Mouse (Mus musculus) left cerebral cortex, adult 9 months (tissue): ENCODE data around the gene Ctsz.

Experiments
- DNase-seq, 2 experiments: peaks; one replicate each; pipeline ENCODE4 v3.0.0; 2022; ENCODE audit warnings: low spot score in 2 of 2

The Ctsz gene

DNA sequence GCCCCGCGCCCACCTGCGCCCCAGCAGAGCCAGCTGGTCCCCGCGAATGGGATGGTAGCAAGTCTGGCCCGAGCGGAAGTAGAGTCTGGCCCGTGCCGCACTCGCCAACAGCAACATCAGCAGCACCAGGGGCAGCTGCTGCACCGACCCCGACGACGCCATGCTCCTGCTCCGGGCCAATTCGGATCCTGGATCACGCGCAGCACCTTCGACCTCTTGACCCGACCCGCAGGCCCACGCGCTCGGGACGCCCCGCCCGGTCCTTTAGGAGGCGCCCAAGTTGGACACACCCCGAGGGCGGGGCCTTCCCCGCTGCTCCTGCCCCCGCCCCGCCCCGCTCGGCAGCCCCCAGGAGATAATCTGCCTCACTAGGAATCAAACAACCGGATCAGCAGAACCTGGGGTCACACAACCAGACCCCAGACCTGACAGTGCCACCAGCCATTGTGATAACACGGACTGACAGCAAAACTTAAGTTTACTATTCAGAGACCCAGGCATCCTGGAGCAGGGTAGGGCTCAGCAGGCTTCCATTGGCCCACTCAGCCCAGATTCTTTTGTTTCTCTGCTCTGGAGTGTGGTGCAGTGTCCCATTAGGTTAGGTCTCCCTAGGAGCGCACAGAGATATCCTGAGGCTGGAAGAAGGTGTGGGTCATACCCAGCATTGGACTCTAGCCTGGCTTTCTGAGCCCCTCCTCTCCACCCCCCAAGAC, at the start of gene Ctsz:
Gene Ctsz, minus strand, starts transcription at position 303 of the 713 bp plus-strand sequence.
- peak in 1 of 2 experiments; percentile 41 for DNase-seq

DNA sequence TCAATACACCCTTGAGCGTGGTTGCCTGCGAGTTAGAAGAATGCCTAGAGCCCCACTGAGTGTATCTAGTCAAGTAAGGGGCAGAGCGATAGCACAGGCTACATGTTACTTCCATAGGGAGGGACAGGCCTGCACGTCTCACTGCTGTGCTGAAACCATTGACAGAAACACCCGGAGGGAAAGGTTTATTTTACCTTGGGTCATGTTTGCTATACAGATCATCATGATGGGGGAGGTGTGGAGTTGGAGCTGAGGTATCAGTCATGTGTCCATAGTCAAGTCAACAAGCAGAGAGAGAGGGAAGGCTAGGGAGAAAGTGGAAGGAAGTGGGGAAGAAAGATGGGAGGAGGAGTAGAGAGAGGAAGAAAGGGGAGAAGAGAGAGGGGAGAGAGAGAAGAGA, 48.2 kb upstream of the Ctsz start:
- no peak for DNase-seq

DNA sequence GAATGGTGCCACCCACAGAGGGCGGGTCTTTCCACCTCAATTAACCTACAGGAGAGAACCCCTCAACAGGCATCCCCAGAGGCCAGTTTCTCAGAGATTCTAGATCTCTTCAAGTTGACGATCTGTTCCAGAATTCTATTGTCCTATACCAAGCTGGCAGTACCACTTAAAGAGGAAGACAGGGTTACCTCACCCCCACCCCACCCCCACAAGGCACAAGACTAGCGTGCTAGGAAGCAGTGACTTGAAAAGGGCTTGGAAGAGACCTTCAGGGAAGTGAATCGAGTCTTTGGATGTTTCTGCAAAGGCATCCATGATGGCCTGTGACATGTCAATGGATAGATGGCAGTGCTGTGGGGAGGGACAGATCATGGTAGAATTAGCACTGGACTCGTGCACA, 39.9 kb upstream of the Ctsz start:
- no peak for DNase-seq

DNA sequence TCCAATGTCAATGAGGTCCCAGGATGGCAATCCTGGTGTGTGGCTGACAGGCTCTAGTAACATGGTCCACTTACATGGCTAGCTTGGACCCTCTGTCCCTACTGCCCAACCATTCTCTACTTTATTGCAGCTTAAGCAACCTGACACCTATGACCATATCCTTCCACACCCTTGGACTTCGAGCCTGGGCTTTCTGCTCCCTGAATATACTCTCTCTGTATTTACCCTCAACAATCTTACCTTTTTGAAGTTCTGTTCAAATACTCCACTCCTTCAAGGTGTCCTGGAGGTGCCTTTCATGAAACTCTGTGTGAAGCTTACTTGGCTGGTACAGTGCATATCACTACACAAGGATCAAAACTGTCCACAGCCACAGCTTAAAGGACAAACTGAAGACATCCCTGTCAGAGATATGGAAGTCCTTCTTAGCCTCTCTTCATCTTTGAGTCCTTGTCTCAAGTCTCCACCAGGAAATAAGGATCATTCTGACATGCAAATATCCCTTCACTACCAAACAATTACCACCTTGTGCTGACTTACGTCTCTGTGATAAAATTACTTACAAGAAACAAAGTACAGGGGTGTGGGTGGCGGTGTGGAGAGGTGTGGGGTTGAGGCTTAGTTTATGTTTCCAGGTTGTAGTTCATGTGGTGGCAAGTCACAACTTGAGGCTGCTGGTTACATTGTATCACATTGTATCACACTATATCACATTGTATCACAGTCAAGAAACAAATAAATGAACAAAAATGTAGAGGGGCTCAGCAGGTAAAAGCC, 38.9 kb upstream of the Ctsz start:
- no peak for DNase-seq

DNA sequence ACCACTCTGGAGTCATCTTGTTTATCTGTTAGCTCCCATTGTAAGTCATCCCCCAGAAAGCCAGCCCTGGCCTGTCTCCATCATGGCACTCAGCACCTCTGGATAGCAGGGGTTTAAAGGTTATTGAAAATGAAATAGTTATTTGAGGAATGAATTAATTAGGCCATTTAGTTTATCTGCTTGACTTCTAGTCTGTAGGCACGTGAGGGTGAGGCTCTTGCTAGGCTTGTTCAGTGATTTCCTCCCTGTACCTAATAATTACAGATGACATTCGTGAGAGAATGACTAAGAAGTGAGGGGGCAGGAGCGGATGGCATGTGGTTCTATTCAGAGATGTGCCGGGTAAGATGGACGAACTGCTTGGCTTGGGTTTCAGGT, 34.7 kb upstream of the Ctsz start:
- DNase-seq = no peak

DNA sequence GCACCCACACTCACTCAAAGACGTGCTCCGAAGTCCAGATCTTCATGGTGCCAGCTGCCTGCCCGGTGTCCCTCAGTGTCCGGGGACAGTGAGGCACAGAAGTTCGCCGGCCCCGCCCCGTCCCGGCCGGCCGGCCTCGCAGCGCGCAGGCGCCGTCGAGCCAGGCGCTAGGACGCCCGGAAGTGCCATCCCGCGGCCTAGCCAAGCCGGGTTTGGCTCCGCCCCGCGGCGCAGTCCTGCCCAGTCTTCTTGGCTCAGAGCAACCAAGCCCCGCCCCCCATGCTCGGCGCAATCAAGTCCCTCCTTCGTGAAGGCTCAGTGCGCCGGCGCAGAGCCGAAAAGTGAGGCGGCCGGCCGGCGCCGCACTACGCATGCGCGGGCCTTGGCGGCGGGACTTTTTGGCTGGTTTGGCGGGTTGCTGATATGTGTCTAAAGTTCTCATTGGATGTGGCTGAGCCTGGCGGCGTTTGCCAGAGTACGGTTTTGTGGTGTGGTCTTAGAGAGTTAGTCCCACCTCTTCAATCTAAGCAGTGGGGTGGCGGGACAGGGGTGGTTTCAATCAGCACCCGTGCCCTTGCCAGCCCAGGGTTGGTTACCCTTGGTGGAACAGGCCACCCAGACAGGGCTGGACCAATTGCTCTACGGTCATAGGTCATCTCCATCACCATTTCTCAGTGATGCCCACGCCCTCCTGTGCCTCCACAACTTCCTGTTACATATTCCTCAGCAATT, 34.1 kb upstream of the Ctsz start, which contains the start of gene Prelid3b:
Gene Prelid3b, minus strand, starts transcription at position 264 of the 732 bp plus-strand sequence.
- DNase-seq = peak; percentile 96 to 99

DNA sequence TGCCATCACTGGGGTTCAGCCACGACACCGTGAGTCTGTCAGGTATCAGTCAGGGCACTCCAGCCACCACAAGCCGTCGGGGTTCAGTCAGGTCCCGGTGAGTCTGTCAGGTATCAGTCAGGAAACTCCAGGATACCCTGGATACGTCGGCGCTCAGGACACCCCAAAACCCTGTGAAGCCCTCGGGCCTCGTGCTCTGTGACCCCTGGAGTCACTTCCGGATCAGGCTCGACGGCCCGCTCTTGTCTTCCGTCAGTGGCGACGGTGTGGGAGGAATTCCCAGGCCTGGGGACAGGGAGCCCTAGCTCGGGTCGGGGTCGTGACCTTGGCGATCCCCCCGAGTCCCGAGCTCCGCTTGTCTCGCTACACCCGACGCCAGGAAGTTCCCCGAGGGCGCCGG, 33.6 kb upstream of the Ctsz start:
- no peak for DNase-seq

DNA sequence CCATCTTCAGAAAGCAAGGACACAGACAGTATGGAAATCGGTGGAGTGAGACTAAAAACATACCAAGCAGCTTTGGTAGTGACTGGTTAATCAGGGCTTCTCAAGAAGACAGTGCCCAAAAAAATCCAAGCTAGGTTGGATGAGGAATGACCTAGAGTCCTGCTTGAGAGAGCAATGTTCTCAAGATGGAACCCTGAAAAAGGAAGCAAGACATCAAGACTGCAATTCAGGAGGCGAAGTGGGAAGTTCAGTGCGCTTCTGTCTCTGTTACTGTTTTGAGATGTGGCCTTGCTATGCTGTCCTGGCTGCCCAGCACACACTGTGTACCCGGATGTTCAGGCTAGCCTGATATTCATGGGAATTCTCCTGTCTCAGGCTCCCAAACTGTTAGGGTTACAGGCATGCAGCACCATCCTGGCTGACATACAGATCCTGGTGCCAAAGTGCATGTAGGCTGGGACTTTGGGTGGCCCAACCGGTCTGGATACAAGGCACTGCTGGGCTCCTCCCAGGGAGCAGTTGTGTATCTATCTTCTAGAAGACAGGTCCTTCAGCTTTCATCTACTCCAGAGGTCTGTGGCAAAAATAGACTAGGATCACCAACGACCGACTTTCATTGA, 32.1 kb upstream of the Ctsz start:
- DNase-seq = no peak

DNA sequence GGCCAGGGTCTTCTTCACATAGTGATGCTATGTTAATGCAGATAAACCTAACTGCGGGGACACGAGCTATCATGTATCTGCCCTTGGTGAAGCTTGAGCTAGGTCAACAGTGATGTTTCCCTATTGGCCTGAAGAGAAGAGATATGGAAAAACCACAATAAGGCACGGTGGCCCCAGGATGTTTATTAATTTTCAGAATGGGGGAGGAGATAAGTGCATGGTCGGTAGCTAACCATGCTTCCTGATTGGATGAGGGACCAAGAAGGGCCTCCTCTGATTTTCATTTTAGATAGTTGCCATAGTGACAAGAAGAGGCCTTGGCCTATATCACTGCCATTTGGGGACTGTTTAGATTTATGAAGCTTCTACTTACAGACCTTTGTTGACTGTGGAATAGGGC, 31.5 kb upstream of the Ctsz start:
- DNase-seq = no peak

DNA sequence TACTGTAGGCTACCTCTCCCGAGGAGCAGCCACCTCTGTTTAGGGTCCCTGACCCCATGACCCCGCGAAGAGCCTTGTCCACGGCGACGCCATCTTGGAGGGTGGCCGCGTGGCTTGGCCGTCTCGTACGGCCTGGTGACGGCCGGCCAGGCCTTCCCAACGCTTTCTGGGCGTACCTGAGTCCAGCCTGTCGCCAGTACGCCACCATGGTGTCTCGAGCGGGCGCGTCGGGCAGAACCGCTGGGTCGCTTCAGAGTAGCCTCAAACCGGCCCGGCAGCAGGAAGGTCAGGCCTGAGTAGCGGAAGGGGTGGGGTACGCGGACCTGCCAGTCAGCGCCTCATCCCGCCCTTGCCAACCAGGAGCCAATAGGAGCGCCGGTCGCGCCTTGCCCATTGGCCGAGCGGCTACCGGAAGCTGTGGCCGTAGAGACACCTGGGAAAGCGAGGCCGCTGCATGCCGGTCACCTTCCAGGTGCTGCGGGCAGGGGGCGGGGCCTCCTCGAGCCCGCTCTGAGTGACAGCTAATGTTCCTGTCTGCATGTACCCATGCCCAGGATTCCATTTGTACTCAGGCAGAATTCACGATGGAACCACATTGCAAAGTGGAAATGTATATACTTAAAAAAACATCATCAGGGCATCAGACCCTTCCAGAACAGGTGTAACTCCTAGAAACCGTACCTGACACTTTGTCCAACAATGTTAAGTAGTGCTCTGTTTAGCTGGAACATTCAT, 25.1 kb upstream of the Ctsz start, which contains the start of gene Atp5e:
Gene Atp5e, minus strand, starts transcription at position 317 of the 735 bp plus-strand sequence.
- peak; percentile 93 to 97 for DNase-seq

DNA sequence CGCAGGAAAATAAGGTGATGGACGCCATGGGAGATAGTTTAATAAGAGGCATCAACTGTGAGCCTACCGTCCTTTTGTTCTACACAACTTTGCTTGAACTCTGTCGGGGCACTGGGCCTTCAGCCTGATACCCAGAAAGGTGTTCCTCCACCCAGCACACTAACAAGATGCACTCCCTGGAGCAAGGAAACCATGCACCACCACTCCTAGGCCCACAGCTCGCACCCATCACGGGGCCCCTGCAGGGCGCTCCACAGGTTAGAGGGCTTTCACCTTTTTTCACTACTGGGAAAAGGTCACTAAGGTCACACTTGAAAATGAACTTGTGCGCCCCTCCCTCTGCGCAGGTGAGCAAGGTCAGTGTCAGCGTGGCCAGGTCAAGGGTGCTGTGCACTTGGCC, 24.5 kb upstream of the Ctsz start:
- no peak for DNase-seq

DNA sequence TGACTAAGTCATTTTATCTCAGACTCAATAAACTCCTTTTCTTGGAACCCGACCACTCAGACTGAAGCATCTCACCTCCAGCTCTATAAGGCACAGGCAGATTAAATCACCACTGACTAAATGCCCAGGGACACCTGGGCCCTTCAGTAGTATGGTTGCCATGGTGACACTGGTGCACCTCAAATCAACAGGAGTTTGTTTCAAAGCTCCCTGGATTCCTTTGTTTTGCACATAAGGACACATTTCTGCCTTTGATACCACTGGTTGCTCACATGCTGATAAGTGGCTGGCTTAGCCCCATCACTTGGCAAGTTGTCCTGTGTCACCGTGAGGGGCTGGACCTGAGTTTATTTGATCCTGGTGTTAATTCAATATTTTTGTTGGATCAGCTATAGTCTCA, 20.5 kb upstream of the Ctsz start:
- no peak for DNase-seq

DNA sequence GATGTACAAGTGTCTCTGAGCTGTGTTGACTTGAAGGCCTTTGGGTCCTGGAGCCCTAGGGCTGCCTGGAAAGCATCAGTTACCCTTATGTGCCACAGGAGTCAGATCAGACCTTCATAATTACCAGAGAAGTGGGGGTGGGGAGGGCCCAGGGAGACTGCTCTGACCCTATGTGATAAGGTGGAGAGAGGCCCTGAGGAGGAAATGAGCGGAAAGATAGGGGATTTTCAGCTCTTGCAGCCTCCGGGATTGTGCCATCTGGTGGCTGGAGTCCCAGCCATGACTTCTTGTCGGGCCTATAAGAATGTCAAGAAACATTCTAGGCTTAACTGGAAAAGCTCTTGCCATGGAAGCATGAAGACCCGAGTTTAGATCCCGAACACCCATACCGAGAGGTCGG, 14.8 kb upstream of the Ctsz start:
- no peak for DNase-seq

DNA sequence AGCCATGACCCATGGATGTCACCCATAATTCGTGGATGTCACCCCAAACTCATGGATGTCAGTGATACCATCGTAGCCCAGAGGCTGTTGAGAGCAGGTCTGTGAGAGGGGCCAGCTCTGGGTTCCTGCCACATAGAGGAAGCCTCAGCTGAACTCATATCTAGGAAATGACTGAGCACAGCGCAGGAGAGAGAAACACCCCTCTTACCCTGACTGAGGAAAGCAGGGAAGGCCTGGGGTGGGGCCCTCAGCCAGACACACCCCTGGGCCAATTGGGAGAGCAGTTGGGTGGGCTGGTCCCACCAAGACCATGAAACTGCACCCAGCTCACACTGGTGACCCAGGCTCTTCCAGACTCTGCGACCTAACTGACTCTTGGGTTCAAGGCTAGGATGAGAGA, 11.5 kb upstream of the Ctsz start, which contains the start of gene Tubb1:
Gene Tubb1, plus strand, starts transcription at position 343 of the 400 bp plus-strand sequence.
- no peak for DNase-seq

DNA sequence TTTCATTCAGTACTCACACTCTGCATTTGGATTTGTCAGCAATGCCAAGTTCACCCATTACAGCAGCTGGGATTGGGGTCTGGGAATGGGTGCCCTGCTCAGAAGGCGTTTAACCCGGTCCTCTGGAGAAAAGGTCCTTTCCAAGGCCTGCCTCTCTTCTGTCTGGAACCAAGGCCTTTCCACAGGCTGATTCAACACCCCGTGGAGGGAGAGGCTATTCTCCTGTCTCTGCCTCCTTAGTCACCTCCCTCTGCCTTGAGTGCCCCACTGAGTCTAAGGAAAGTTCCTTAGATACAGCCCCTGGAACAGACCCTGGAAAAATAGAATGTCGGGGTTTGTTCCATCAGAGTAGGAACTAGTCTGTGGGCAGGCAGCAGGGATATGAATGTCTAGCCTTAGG, 9.6 kb upstream of the Ctsz start:
- DNase-seq = no peak

DNA sequence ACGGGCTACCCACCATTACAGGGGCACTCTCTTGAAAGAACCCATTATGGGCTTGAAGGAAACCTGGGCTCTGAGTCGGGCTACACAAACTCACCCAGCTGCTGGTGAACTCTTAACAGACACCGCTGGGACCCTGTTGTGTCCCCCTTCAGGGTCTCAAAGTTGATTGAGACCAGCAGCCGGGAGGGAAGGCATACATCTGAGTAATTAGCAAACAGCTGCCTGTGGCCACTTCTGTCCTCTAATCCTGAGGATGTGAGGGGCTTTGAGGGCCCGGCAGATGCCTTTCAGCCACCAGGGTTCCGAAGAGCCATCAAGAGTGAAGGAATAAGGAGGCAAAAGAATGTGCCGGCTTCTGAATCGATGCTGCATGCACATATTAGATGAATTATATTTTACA, 8.1 kb upstream of the Ctsz start:
- no peak for DNase-seq

DNA sequence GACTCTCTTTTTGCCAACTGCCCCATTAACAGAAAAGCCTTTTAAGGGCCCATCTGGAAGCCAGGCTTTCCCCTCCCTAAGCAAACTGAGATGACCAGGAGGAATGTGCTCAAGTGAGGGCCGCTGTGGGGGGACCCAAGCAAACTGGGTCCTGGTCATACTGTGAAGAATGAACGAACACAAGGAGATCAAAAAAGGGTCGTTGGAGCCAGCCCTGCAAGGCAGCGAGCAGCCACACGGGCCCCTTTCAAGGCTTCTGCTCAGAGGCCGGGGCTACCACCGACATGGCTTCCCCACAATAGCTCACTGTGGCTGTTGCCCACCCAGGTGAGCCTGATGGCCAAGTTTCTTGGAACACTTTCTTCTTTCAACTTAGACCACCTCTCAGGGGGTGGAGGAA, 7.7 kb upstream of the Ctsz start:
- no peak for DNase-seq

DNA sequence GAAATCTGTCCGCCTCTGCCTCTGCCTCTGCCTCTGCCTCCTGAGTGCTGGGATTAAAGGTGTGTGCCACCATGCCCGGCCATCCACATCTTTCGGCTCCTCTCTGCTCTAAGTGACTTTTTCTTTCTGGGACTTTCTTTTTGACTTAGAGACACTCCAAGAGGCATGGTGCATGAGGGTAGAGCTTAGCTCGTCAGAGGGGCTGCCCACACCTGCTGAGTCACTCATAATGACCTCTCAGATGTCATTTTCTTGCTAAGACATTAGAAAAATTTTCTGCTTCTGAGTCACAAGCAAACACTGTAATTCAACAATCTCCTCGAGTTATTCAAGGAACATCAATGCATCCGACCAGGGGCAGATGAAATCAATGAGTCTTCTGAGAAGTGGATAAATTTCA, 6.2 kb upstream of the Ctsz start:
- no peak for DNase-seq

DNA sequence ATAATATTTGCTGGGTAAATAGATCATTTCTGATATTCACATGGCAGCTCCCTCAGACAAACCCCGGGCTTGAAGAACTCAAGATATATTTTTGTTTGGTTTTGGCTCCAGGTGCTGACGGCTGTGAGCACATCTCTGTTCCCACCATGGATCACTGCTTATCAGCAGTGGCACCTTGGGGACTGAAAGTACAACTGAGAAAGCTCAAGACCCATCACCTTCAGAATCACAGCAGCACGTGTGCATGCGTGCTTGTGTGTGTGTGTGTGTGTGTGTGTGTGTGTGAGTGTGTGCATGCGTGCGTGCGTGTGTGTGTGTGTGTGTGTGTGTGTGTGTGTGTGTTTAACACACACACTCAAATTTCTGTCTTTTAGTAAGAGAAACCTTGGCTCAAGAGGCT, 5.5 kb upstream of the Ctsz start:
- DNase-seq = no peak

DNA sequence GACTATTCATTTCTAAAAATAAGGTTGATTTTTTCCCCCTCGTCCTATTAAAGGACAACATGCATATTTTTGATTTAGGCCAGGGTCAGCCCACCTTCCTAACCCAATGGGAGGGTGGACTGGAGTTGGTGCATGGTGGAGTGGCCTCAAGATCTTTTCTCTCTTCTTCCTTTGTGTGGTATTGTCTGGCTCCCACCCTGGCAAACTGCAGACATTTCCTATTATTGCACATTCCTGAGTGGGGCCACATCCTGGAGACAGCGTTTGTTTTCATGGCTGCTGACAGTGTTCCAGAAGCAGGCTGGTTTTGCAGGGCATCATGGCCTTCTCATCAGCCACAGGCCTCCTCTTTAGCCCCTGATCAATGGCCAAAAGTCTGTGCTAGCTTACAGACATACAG, 4.2 kb upstream of the Ctsz start:
- no peak for DNase-seq

DNA sequence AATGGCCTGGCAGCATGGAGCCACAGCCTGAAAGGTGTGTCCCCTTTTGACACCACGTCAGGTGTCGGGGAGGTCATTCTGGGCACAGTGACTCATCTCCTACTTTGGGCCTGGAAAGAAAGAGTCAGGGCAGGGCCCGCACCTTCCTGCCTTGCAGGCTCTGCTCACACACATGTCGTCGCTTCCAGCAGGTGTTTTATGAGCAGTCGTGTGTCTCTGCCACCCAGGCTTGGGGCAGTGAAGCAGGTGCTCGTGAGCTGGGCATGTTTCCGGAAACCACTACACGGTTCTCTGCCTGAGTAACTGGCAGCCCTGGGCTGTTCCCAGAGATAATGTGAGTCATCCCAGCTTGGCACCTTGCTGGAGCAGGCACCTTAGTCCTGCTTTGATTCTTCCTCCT, 3.6 kb upstream of the Ctsz start:
- DNase-seq = no peak
